Mouse (Mus musculus): ENCODE data around the gene Samm50.

GRCm38 (mm10) chr15:84214476-84214875 lies 22.4 kb downstream of the Samm50 start:
- TF ChIP-seq POLR2A (IDR thresholded peaks at IDR 0.05; ENCODE audit: borderline replicate concordance, low read depth, low read length) (no peak), CTCF (IDR thresholded peaks at IDR 0.05; ENCODE audit: low read depth, low read length) (no peak)
